Mouse (Mus musculus) gastrocnemius, postnatal 25 days (tissue): ENCODE measurements around the gene AC109138.7. TPM values are rescaled to one million over a fixed set of nuclear protein-coding genes. Genes with fewer than 3 reads are reported as not detected.

ENCODE experiments used
- DNase-seq: peaks from one replicate; pipeline ENCODE4 v3.0.0; 2022
- microRNA-seq, 2 experiments: library from miRNA; unstranded; fragments of <30 nt; microRNA quantifications; one replicate each; pipeline ENCODE4 v1.2.0; 2021; ENCODE audit warnings: borderline replicate concordance in 2 of 2
- total RNA-seq, 2 experiments: library from RNA; stranded (reverse); gene quantifications; 1 replicate in 1 of 2; 2 replicates in 1 of 2; pipeline ENCODE4 v1.2.3; 2021

AC109138.7 gene
- total RNA-seq, 2 experiments from 2014 or later, result not detected

- no peak for DNase-seq
These were observed 41.5 kb downstream of the AC109138.7 start for GRCm38 (mm10) chr19:4255583-4256162.

GRCm38 (mm10) chr19:4257216-4257896, 43.2 kb downstream of the AC109138.7 start:
- DNase-seq, result peak; percentile 84

- no peak for DNase-seq
These were observed 43.7 kb downstream of the AC109138.7 start for GRCm38 (mm10) chr19:4257897-4258252.

GRCm38 (mm10) chr19:4261038-4261698, 47.0 kb downstream of the AC109138.7 start:
- no peak for DNase-seq

GRCm38 (mm10) chr19:4262756-4263155, 48.6 kb downstream of the AC109138.7 start:
- DNase-seq, result no peak

GRCm38 (mm10) chr19:4263702-4264101, 49.5 kb downstream of the AC109138.7 start:
- DNase-seq, result no peak

GRCm38 (mm10) chr19:4264171-4264780, 50.1 kb downstream of the AC109138.7 start:
- no peak for DNase-seq

- DNase-seq, result no peak
These were observed 51.8 kb downstream of the AC109138.7 start for GRCm38 (mm10) chr19:4265956-4266355.

- peak; percentile 68 for DNase-seq
These were observed 54.6 kb downstream of the AC109138.7 start, which contains the start of gene Ssh3 for GRCm38 (mm10) chr19:4268566-4269361. Ssh3 (minus strand) TSS chr19:4269180.

GRCm38 (mm10) chr19:4270187-4270586, 56.0 kb downstream of the AC109138.7 start:
- DNase-seq, result no peak

GRCm38 (mm10) chr19:4270972-4271371, 56.8 kb downstream of the AC109138.7 start:
- DNase-seq, result no peak

- DNase-seq, result no peak
These were observed 65.3 kb downstream of the AC109138.7 start for GRCm38 (mm10) chr19:4279487-4279886.

GRCm38 (mm10) chr19:4280425-4280824, 66.3 kb downstream of the AC109138.7 start:
- no peak for DNase-seq

Small RNA genes within 50 kb of the gene (microRNA-seq; reads per million reads assigned to microRNA genes)
- gene Gm26115 (0 reads per million in 2 experiments), gene Mir6985 (0.74 to 0.79 reads per million in 2 experiments)

Other genes with a start within 250 kb of the AC109138.7 start
- gene Aldh3b2, start 242.0 kb upstream of the AC109138.7 start, total RNA-seq, result 1 to 10 TPM in 1 of 2 experiments, not detected in 1; 1.0 TPM
- gene Acy3, start 227.8 kb upstream of the AC109138.7 start, total RNA-seq, result 1 to 10 TPM; 1.7 to 2.7 TPM
- not detected for gene Tbx10, start 221.6 kb upstream of the AC109138.7 start, total RNA-seq
- gene Nudt8, start 213.8 kb upstream of the AC109138.7 start, total RNA-seq, result 10 to 100 TPM; 21.5 to 23.1 TPM
- gene Gm49405, start 213.7 kb upstream of the AC109138.7 start, total RNA-seq, result under 1 TPM; 0.31 to 0.35 TPM
- gene Doc2g, start 211.0 kb upstream of the AC109138.7 start, total RNA-seq, result under 1 TPM; 0.69 to 0.75 TPM
- gene Ndufv1, start 201.6 kb upstream of the AC109138.7 start, total RNA-seq, result 100 to 1,000 TPM; 412 to 474 TPM
- 100 to 1,000 TPM; 344 to 356 TPM for gene Gstp1, start 176.4 kb upstream of the AC109138.7 start, total RNA-seq
- gene Gstp2, start 168.3 kb upstream of the AC109138.7 start, total RNA-seq, result 100 to 1,000 TPM; 118 to 133 TPM
- not detected for gene Gstp3, start 154.8 kb upstream of the AC109138.7 start, total RNA-seq
- not detected for gene Cabp2, start 132.8 kb upstream of the AC109138.7 start, total RNA-seq
- 10 to 100 TPM; 17.8 to 23.4 TPM for gene Cdk2ap2, start 117.2 kb upstream of the AC109138.7 start, total RNA-seq
- gene Pitpnm1, start 114.4 kb upstream of the AC109138.7 start, total RNA-seq, result 1 to 10 TPM; 2.8 to 5.7 TPM
- 10 to 100 TPM; 58.2 to 68.5 TPM for gene Aip, start 88.5 kb upstream of the AC109138.7 start, total RNA-seq
- not detected for gene Gpr152, start 74.6 kb upstream of the AC109138.7 start, total RNA-seq
- not detected for gene Cabp4, start 70.3 kb upstream of the AC109138.7 start, total RNA-seq
- 10 to 100 TPM; 15.9 to 24.1 TPM for gene Coro1b, start 65.7 kb upstream of the AC109138.7 start, total RNA-seq
- under 1 TPM in 1 of 2 experiments, not detected in 1; 0.35 TPM for gene Ptprcap, start 60.8 kb upstream of the AC109138.7 start, total RNA-seq
- 10 to 100 TPM; 19.9 to 24.4 TPM for gene Rps6kb2, start 51.0 kb upstream of the AC109138.7 start, total RNA-seq
- 10 to 100 TPM; 17.7 to 20.0 TPM for gene Carns1, start 38.9 kb upstream of the AC109138.7 start, total RNA-seq
- 1 to 10 TPM; 4.7 to 5.9 TPM for gene Tbc1d10c, start 23.1 kb upstream of the AC109138.7 start, total RNA-seq
- 100 to 1,000 TPM; 206 to 208 TPM for gene Ppp1ca, start 22.3 kb upstream of the AC109138.7 start, total RNA-seq
- 1 to 10 TPM; 2.5 to 3.5 TPM for gene Rad9a, start 12.7 kb upstream of the AC109138.7 start, total RNA-seq
- under 1 TPM; 0.28 to 0.59 TPM for gene Clcf1, start 119 bp upstream of the AC109138.7 start, total RNA-seq
- 10 to 100 TPM; 13.0 to 21.1 TPM for gene Pold4, start 17.5 kb downstream of the AC109138.7 start, total RNA-seq
- 1 to 10 TPM; 3.4 to 3.9 TPM for gene Ssh3, start 54.8 kb downstream of the AC109138.7 start, total RNA-seq
- under 1 TPM; 0.33 to 0.64 TPM for gene Ankrd13d, start 68.8 kb downstream of the AC109138.7 start, total RNA-seq
- 10 to 100 TPM; 39.2 to 47.9 TPM for gene Grk2, start 91.9 kb downstream of the AC109138.7 start, total RNA-seq
- 10 to 100 TPM; 26.5 to 28.3 TPM for gene Kdm2a, start 183.9 kb downstream of the AC109138.7 start, total RNA-seq
- gene Rhod, start 225.1 kb downstream of the AC109138.7 start, total RNA-seq, result under 1 TPM; 0.56 to 0.75 TPM